Mouse (Mus musculus) neural tube, embryonic 15.5 days (tissue): ENCODE measurements around the gene Lrsam1. TPM values are rescaled to one million over a fixed set of nuclear protein-coding genes. Genes with fewer than 3 reads are reported as not detected.
"Not testable (repeated sequence)": the region's sequence is repeated elsewhere in the genome, so short reads cannot be mapped to it uniquely, and the experiment has no call there.

Experiments used
- ATAC-seq: fragments of 200-750 bp; cut with Nextera tagmentation; 2 replicates; pipeline ENCODE4 v1.8.0; 2017; ENCODE audit warnings: mild to moderate bottlenecking, moderate TSS enrichment, moderate library complexity; ENCODE audit not compliant: low FRiP score
- H3K27ac ChIP-seq: fragments of 300-500 bp; sonication (generic); replicated peaks from 2 replicates; pipeline ENCODE4 v1.5.1; 2015; ENCODE audit warnings: mild to moderate bottlenecking, inconsistent platforms
- H3K27me3 ChIP-seq: fragments of 300-500 bp; sonication (generic); replicated peaks from 2 replicates; pipeline ENCODE4 v1.6.1; 2015; ENCODE audit warnings: inconsistent platforms
- H3K36me3 ChIP-seq: fragments of 300-500 bp; sonication (generic); 2 replicates; pipeline ENCODE4 v1.6.1; 2015; ENCODE audit warnings: inconsistent platforms
- H3K4me1 ChIP-seq: fragments of 300-500 bp; sonication (generic); 2 replicates; pipeline ENCODE4 v1.6.1; 2015; ENCODE audit warnings: inconsistent platforms
- H3K4me2 ChIP-seq: fragments of 300-500 bp; sonication (generic); 2 replicates; pipeline ENCODE4 v1.6.1; 2015; ENCODE audit warnings: inconsistent platforms, mild to moderate bottlenecking, moderate library complexity
- H3K4me3 ChIP-seq: fragments of 300-500 bp; sonication (generic); replicated peaks from 2 replicates; pipeline ENCODE4 v1.5.1; 2015; ENCODE audit warnings: mild to moderate bottlenecking, inconsistent platforms
- H3K9ac ChIP-seq: fragments of 300-500 bp; sonication (generic); replicated peaks from 2 replicates; pipeline ENCODE4 v1.6.1; 2015; ENCODE audit warnings: mild to moderate bottlenecking, inconsistent platforms
- H3K9me3 ChIP-seq: fragments of 300-500 bp; sonication (generic); replicated peaks from 2 replicates; pipeline ENCODE4 v1.6.1; 2016; ENCODE audit warnings: inconsistent platforms
- WGBS: fragments of 180-500 bp; shearing (Covaris S2); methylation state at CpG from one replicate; pipeline ENCODE4 v1.1.7; 2015; ENCODE audit warnings: mixed read lengths; 5-methylcytosine and 5-hydroxymethylcytosine counted together
- polyA plus RNA-seq: library from polyadenylated mRNA; unstranded; fragments of >200 nt; fragmentation: Nextera tagmentation; extraction: Ambion mirVana; gene quantifications from 2 replicates; pipeline ENCODE4 v1.2.1, GENCODE M21; 2015

The Lrsam1 gene
- polyA plus RNA-seq = 22.0 and 23.5 TPM in 2 replicates

DNA sequence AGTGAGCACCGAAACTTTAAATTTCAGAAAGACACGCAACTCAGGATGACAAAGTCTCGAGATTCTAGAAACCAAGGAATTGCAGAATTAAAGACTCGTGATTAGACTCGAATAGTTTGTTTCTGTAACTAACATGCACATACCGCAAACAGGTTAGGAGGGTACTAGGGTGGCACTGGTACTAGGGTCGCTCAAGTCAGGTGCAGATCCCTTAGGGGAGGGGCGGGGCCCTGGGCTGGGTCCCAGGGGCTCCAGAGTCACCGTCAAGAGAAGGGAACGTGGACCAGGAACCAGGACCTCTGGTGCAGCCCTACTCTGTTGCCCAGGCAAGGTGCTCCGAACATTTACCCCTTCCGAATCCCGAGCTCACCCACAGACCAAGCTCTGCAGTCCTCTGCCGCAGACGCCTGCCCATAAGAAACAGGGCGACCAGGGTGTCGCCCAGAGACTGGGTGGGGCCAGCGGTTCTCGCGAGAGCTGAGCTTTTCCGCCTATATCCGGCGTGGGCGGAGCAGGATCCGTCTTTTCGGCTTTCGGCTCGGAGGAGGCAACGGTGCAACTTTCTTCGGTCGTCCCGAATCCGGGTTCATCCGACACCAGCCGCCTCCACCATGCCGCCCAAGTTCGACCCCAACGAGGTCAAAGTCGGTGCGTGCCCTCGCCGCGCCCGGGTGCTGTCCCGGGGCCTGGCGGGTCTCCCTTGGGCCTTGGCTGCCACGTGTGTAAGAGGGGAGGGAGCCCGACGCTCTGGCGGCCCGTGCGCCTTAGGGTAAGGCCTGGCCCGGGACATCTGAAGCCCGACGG is at the start of gene Lrsam1, which contains the start of gene Rpl12:
TSS of gene Lrsam1 (minus strand) at position 423 of the 804 bp plus-strand sequence.
TSS of gene Rpl12 (plus strand) at position 368 of the 804 bp plus-strand sequence.
- H3K9me3 ChIP-seq = no peaks in the 10 kb centered on the region
- H3K36me3 ChIP-seq = peaks cover 30% of the 10 kb centered on the region
- peak; percentile 94 for ATAC-seq
- peak within 1 kb of the TSS; percentile 79 for H3K27ac ChIP-seq
- peaks cover 47% of the 10 kb centered on the region for H3K4me1 ChIP-seq
- no peaks in the 10 kb centered on the region for H3K27me3 ChIP-seq
- peak within 1 kb of the TSS; percentile 81 for H3K4me2 ChIP-seq
- peak within 1 kb of the TSS; percentile 76 for H3K4me3 ChIP-seq
- peak within 1 kb of the TSS; percentile 88 for H3K9ac ChIP-seq
- WGBS = 3% methylated on average over 55 of the region's 55 CpGs

DNA sequence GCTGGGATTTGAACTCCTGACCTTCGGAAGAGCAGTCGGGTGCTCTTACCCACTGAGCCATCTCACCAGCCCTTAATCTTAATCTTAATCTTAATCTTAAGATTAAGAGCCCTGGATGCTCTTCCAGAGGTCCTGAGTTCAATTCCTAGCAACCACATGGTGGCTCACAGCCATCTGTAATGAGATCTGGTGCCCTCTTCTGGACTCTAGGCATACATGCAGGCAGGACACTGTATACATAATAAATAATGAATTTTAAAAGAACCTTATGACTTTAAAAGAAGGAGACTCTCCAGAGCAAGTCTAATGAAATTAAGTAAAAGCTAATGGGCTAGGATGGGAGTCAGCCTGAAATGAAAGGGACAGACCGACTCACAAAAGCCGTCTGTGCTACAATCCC is 47.6 kb upstream of the Lrsam1 start:
- not testable (repeated sequence) for H3K4me1 ChIP-seq, ATAC-seq, H3K4me2 ChIP-seq, H3K9ac ChIP-seq, H3K27ac ChIP-seq, H3K27me3 ChIP-seq, H3K9me3 ChIP-seq, H3K4me3 ChIP-seq
- peaks cover 29% of the 10 kb centered on the region for H3K36me3 ChIP-seq
- WGBS = 89% methylated on average over 4 of the region's 4 CpGs

GRCm38 (mm10) chr2:33005041-33005440 is 43.6 kb upstream of the Lrsam1 start:
- Histone ChIP-seq H3K4me1 (no peaks in the 10 kb centered on the region), H3K9me3 (no peaks in the 10 kb centered on the region), H3K27me3 (no peaks in the 10 kb centered on the region), H3K4me2 (no peak overlapping the region), H3K9ac (no peak overlapping the region), H3K36me3 (peaks cover 39% of the 10 kb centered on the region), H3K4me3 (no peak overlapping the region), H3K27ac (no peak overlapping the region)
- ATAC-seq = no peak
- 66% methylated on average over 5 of the region's 5 CpGs for WGBS

GRCm38 (mm10) chr2:33002144-33002543 is 40.7 kb upstream of the Lrsam1 start:
- H3K4me3 ChIP-seq = no peak overlapping the region
- no peak overlapping the region for H3K27ac ChIP-seq
- H3K9ac ChIP-seq = no peak overlapping the region
- H3K36me3 ChIP-seq = peaks cover 39% of the 10 kb centered on the region
- no peak overlapping the region for H3K4me2 ChIP-seq
- H3K4me1 ChIP-seq = no peaks in the 10 kb centered on the region
- WGBS = 85% methylated on average over 7 of the region's 7 CpGs
- no peaks in the 10 kb centered on the region for H3K9me3 ChIP-seq
- no peaks in the 10 kb centered on the region for H3K27me3 ChIP-seq
- no peak for ATAC-seq

DNA sequence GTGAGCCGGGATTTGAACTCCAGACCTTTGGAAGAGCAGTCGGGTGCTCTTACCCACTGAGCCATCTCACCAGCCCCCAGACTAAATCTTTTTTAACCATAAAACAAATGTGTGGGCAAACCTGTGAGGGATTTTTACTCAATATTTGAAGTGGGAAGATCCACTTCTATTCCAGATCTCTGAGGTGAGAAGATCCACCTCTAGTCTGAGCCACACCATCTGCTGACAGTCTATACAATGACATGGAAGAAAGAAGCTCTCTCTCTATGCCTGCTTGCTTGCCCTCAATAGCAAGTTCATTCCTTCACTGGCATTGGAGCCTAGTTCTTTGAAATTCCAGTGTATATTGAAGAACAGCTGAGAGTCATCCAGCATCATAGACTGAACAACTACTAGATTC is 38.3 kb upstream of the Lrsam1 start:
- no peak overlapping the region for H3K4me3 ChIP-seq
- no peaks in the 10 kb centered on the region for H3K4me1 ChIP-seq
- no peaks in the 10 kb centered on the region for H3K27me3 ChIP-seq
- 97% methylated on average over 2 of the region's 2 CpGs for WGBS
- H3K4me2 ChIP-seq = no peak overlapping the region
- no peaks in the 10 kb centered on the region for H3K9me3 ChIP-seq
- no peak overlapping the region for H3K9ac ChIP-seq
- H3K36me3 ChIP-seq = peaks cover 28% of the 10 kb centered on the region
- H3K27ac ChIP-seq = no peak overlapping the region
- no peak for ATAC-seq

GRCm38 (mm10) chr2:32997792-32998191 is 36.4 kb upstream of the Lrsam1 start:
- Histone ChIP-seq H3K27me3 (no peaks in the 10 kb centered on the region), H3K27ac (no peak overlapping the region), H3K4me2 (no peak overlapping the region), H3K9ac (no peak overlapping the region), H3K9me3 (no peaks in the 10 kb centered on the region), H3K4me1 (no peaks in the 10 kb centered on the region), H3K4me3 (no peak overlapping the region), H3K36me3 (peaks cover 12% of the 10 kb centered on the region)
- ATAC-seq = no peak
- 89% methylated on average over 4 of the region's 4 CpGs for WGBS

DNA sequence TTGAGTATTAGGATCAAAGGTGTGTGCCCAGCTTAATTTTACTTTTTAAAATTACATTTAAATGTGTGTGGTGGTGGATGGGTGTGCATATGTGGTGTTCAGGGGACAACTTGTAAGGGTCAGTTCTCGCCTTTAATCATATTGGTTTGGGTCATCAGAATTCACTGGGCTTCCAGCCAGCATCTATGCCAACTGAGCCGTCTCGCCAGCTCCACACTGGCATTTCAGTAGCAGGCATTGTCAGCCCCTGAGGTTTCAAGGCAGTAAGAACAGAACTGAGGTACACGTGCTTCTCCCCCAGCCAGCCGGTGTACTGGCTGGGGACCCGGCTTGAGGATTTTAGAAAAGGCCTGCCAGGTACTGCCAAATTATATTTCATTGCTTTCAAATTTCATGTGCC is 35.7 kb upstream of the Lrsam1 start:
- H3K27ac ChIP-seq = no peak overlapping the region
- H3K4me2 ChIP-seq = no peak overlapping the region
- no peak overlapping the region for H3K9ac ChIP-seq
- no peaks in the 10 kb centered on the region for H3K4me1 ChIP-seq
- peaks cover 9% of the 10 kb centered on the region; the same call in 1 of the 2 replicates for H3K36me3 ChIP-seq
- no peaks in the 10 kb centered on the region for H3K9me3 ChIP-seq
- no peaks in the 10 kb centered on the region for H3K27me3 ChIP-seq
- no peak overlapping the region for H3K4me3 ChIP-seq
- ATAC-seq = no peak
- WGBS = 67% methylated on average over 6 of the region's 6 CpGs

- ATAC-seq = no peak
- Histone ChIP-seq H3K9ac (no peak overlapping the region), H3K4me3 (no peak overlapping the region), H3K36me3 (peaks cover 28% of the 10 kb centered on the region), H3K27me3 (no peaks in the 10 kb centered on the region), H3K4me1 (no peaks in the 10 kb centered on the region), H3K4me2 (no peak overlapping the region), H3K9me3 (no peaks in the 10 kb centered on the region), H3K27ac (no peak overlapping the region)
- whole genome bisulfite sequencing = 80% methylated on average over 6 of the region's 6 CpGs
Measured at GRCm38 (mm10) chr2:32992130-32992529, 30.7 kb upstream of the Lrsam1 start.

DNA sequence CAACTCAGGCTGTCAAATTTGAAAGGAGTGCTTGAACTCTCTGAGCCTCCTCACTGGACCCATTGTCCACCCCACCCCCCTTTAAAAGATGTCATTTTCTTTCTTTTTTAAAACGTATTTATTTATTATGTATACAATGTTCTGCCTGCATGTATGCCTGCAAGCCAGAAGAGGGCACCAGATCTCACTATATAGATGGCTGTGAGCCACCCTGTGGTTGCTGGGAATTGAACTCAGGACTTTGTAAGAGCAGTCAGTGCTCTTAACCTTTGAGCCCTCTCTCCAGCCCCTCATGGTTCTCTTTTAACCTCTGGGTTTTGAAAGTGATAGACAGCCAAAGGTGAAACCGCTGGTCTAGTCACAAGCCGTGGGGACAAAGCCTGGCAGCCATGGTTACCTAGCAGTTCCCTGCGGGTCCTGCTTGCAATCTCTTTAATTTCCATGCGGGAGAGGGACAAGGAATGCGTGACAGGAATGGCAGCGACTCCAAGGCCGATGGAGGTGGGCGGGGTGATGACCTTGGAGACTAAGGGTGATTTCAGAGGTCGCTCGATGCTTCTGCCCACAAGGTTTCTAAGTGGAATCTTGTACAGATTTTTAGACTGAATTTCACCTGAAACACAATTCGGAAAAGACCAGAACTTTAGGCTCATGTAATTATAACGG is 28.9 kb upstream of the Lrsam1 start:
- Histone ChIP-seq H3K9ac (no peak overlapping the region), H3K9me3 (no peaks in the 10 kb centered on the region), H3K27me3 (no peaks in the 10 kb centered on the region), H3K36me3 (peaks cover 38% of the 10 kb centered on the region), H3K27ac (no peak overlapping the region), H3K4me3 (no peak overlapping the region), H3K4me1 (no peaks in the 10 kb centered on the region), H3K4me2 (no peak overlapping the region)
- 60% methylated on average over 13 of the region's 13 CpGs for WGBS
- no peak for ATAC-seq

DNA sequence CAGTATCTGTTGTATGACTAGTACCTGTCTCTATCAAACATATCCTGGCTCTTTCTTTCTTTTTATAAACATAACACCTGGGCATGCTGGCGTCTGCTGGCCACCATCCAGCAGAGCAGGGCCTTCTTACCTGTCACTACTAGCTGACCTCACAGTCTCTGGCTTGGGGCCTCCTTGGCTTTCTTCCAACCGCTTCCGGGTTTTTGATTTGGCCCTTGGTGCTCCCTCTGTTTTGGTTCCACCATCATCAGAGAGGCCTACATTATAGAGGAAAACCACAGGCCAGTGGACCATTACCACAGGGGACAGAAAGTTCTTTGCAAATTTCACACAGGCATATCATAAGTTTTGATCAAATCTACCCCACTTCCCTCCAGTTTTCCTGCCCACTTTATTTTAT is 28.0 kb upstream of the Lrsam1 start:
- Histone ChIP-seq H3K9ac (no peak overlapping the region), H3K4me2 (no peak overlapping the region), H3K27ac (no peak overlapping the region), H3K36me3 (peaks cover 37% of the 10 kb centered on the region), H3K4me3 (no peak overlapping the region), H3K9me3 (no peaks in the 10 kb centered on the region), H3K4me1 (no peaks in the 10 kb centered on the region), H3K27me3 (no peaks in the 10 kb centered on the region)
- WGBS = 82% methylated on average over 3 of the region's 3 CpGs
- no peak for ATAC-seq

DNA sequence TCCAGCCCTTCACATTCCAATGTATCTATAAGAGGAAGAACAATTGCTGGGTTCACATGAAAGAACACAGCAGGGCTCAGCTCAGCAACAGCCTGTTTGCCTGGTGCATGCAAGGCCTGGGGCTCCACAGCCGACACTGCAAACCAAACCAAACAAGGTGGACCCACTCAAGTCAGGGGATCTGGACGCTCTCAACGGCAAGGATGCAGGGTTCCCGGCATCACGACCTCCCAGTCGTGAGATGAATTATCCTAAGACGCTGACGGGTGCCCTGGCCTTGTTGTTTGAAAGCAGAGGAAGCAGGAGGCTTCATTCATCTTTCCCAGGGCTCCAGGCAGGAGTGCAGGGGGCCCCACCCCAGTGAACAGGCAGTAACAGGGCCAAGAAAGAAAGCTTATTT is 24.4 kb upstream of the Lrsam1 start:
- Histone ChIP-seq H3K27ac (no peak overlapping the region), H3K27me3 (no peaks in the 10 kb centered on the region), H3K9me3 (no peaks in the 10 kb centered on the region), H3K4me1 (peaks cover 14% of the 10 kb centered on the region), H3K9ac (no peak overlapping the region), H3K4me3 (no peak overlapping the region), H3K4me2 (no peak overlapping the region), H3K36me3 (peaks cover 25% of the 10 kb centered on the region)
- no peak for ATAC-seq
- WGBS = 73% methylated on average over 8 of the region's 8 CpGs

- no peak overlapping the region for H3K4me3 ChIP-seq
- ATAC-seq = no peak
- 65% methylated on average over 6 of the region's 6 CpGs for WGBS
- H3K9ac ChIP-seq = no peak overlapping the region
- H3K9me3 ChIP-seq = no peaks in the 10 kb centered on the region
- H3K27ac ChIP-seq = no peak overlapping the region
- H3K4me1 ChIP-seq = peaks cover 25% of the 10 kb centered on the region
- H3K36me3 ChIP-seq = peaks cover 14% of the 10 kb centered on the region; the same call in 1 of the 2 replicates
- H3K27me3 ChIP-seq = no peaks in the 10 kb centered on the region
- H3K4me2 ChIP-seq = no peak overlapping the region
Measured at GRCm38 (mm10) chr2:32983617-32984016, 22.2 kb upstream of the Lrsam1 start.
